In genomic region chr10:20001990-20002389, GRCm38 (mm10) we compare ENCODE assay signal across 16 mouse cellular contexts.
A peak's percentile ranks its signal among the peaks of the same experiment; 100 is the strongest.
DNase-seq lines count a peak whose midpoint lies in the region; ATAC-seq and TF ChIP-seq lines count a peak whose summit lies in the region.
"Had no signal": no experiment of that assay in that cellular context is flagged by ENCODE, and none has a peak within 500 bp of the region (broad histone marks: within the 10 kb centered on the region; RNA-seq: fewer than 3 reads in every experiment).

No protein-coding gene starts in this region.

- no peak overlapping the region for H3K4me3 ChIP-seq in heart, postnatal 0 days (ENCODE audit: low read depth, low read length)
- no peak overlapping the region for H3K4me3 ChIP-seq in heart, embryonic 11.5 days (ENCODE audit: low read depth, low read length)
- no peak overlapping the region for H3K4me3 ChIP-seq in hindbrain, embryonic 13.5 days
- no peak overlapping the region for H3K4me3 ChIP-seq in midbrain, embryonic 13.5 days (replicated peaks)
- H3K4me3 ChIP-seq in liver, postnatal 0 days (ENCODE audit: low read depth, low read length): no peak overlapping the region
- H3K4me3 ChIP-seq: limb, embryonic 15.5 days; lung, embryonic 15.5 days; megakaryocyte, embryonic 14.5 days had no signal

- no peak for TF ChIP-seq EP300 in heart, postnatal 0 days (IDR thresholded peaks at IDR 0.05; ENCODE audit: low read depth)
- no peak for TF ChIP-seq EP300 in liver, postnatal 0 days (IDR thresholded peaks at IDR 0.05; ENCODE audit: low read depth)

- H3K9ac ChIP-seq in heart, postnatal 0 days (replicated peaks; ENCODE audit: low read depth, low read length): no peak overlapping the region
- H3K9ac ChIP-seq in heart, embryonic 11.5 days (ENCODE audit: low read depth, low read length): no peak overlapping the region
- no peak overlapping the region for H3K9ac ChIP-seq in hindbrain, embryonic 13.5 days
- no peak overlapping the region for H3K9ac ChIP-seq in midbrain, embryonic 13.5 days (replicated peaks)
- no peak overlapping the region for H3K9ac ChIP-seq in liver, postnatal 0 days (replicated peaks)
- H3K9ac ChIP-seq: limb, embryonic 15.5 days; lung, embryonic 15.5 days had no signal

- no peaks in the 10 kb centered on the region for H3K27me3 ChIP-seq in heart, postnatal 0 days (ENCODE audit: control insufficient read depth, insufficient read depth, low read length)
- peaks cover 4% of the 10 kb centered on the region for H3K27me3 ChIP-seq in heart, embryonic 11.5 days (ENCODE audit: control insufficient read depth, insufficient read depth, low read length)
- H3K27me3 ChIP-seq in hindbrain, embryonic 13.5 days: no peaks in the 10 kb centered on the region
- H3K27me3 ChIP-seq in midbrain, embryonic 13.5 days: peaks cover 11% of the 10 kb centered on the region; the same call in 1 of the 2 replicates
- no peaks in the 10 kb centered on the region for H3K27me3 ChIP-seq in liver, postnatal 0 days (ENCODE audit: insufficient read depth, low read length)
- H3K27me3 ChIP-seq: limb, embryonic 15.5 days; lung, embryonic 15.5 days; megakaryocyte, embryonic 14.5 days had no signal

- H3K9me3 ChIP-seq in heart, postnatal 0 days (replicated peaks; ENCODE audit: control insufficient read depth, low read length): no peaks in the 10 kb centered on the region
- H3K9me3 ChIP-seq in heart, embryonic 11.5 days (replicated peaks; ENCODE audit: control insufficient read depth, low read length): no peaks in the 10 kb centered on the region
- no peaks in the 10 kb centered on the region for H3K9me3 ChIP-seq in hindbrain, embryonic 13.5 days
- no peaks in the 10 kb centered on the region for H3K9me3 ChIP-seq in midbrain, embryonic 13.5 days
- H3K9me3 ChIP-seq in liver, postnatal 0 days (ENCODE audit: low read length): no peaks in the 10 kb centered on the region
- H3K9me3 ChIP-seq: G1E; limb, embryonic 15.5 days; lung, embryonic 15.5 days had no signal

- 0 out of 2 replicates have a peak, but pooled peaks cover 5% of the 10 kb centered on the region for H3K36me3 ChIP-seq in heart, postnatal 0 days (replicated peaks; ENCODE audit: control insufficient read depth, insufficient read depth, low read length)
- no peaks in the 10 kb centered on the region for H3K36me3 ChIP-seq in heart, embryonic 11.5 days (ENCODE audit: control insufficient read depth, insufficient read depth, low read length)
- no peaks in the 10 kb centered on the region for H3K36me3 ChIP-seq in hindbrain, embryonic 13.5 days
- no peaks in the 10 kb centered on the region for H3K36me3 ChIP-seq in midbrain, embryonic 13.5 days
- no peaks in the 10 kb centered on the region for H3K36me3 ChIP-seq in liver, postnatal 0 days (replicated peaks; ENCODE audit: insufficient read depth, low read length)
- H3K36me3 ChIP-seq: G1E; limb, embryonic 15.5 days; lung, embryonic 15.5 days had no signal

- no peak overlapping the region for H3K4me2 ChIP-seq in heart, postnatal 0 days (ENCODE audit: low read depth, low read length)
- no peak overlapping the region for H3K4me2 ChIP-seq in heart, embryonic 11.5 days
- no peak overlapping the region for H3K4me2 ChIP-seq in hindbrain, embryonic 13.5 days
- no peak overlapping the region for H3K4me2 ChIP-seq in midbrain, embryonic 13.5 days (replicated peaks)
- no peak overlapping the region for H3K4me2 ChIP-seq in liver, postnatal 0 days (ENCODE audit: low read depth, low read length)
- H3K4me2 ChIP-seq: limb, embryonic 15.5 days; lung, embryonic 15.5 days had no signal

- H3K4me1 ChIP-seq in heart, postnatal 0 days (ENCODE audit: control insufficient read depth, insufficient read depth): peaks cover 9% of the 10 kb centered on the region
- peaks cover 9% of the 10 kb centered on the region for H3K4me1 ChIP-seq in heart, embryonic 11.5 days (ENCODE audit: control insufficient read depth, insufficient read depth, low read length)
- peaks cover 14% of the 10 kb centered on the region for H3K4me1 ChIP-seq in hindbrain, embryonic 13.5 days (replicated peaks)
- H3K4me1 ChIP-seq in midbrain, embryonic 13.5 days (replicated peaks): peaks cover 21% of the 10 kb centered on the region
- peaks cover 3% of the 10 kb centered on the region; the same call in 1 of the 2 replicates for H3K4me1 ChIP-seq in liver, postnatal 0 days (ENCODE audit: insufficient read depth)
- H3K4me1 ChIP-seq: lung, embryonic 15.5 days had no signal

- no peak overlapping the region for H3K27ac ChIP-seq in heart, postnatal 0 days (ENCODE audit: low read depth)
- no peak overlapping the region for H3K27ac ChIP-seq in heart, embryonic 11.5 days (ENCODE audit: low read depth, low read length)
- no peak overlapping the region for H3K27ac ChIP-seq in hindbrain, embryonic 13.5 days
- H3K27ac ChIP-seq in midbrain, embryonic 13.5 days: peak overlapping the region; percentile 53; the same call in 1 of the 2 replicates
- H3K27ac ChIP-seq in liver, postnatal 0 days (ENCODE audit: low read depth): no peak overlapping the region
- H3K27ac ChIP-seq: limb, embryonic 15.5 days; lung, embryonic 15.5 days had no signal

- WGBS in heart, postnatal 0 days: 29% methylated on average over 5 of the region's 5 CpGs
- 23% methylated on average over 5 of the region's 5 CpGs for WGBS in heart, embryonic 11.5 days (ENCODE audit: insufficient replicate concordance)
- WGBS in hindbrain, embryonic 13.5 days: 14% methylated on average over 5 of the region's 5 CpGs
- 20% methylated on average over 5 of the region's 5 CpGs for WGBS in midbrain, embryonic 13.5 days
- 54% methylated on average over 5 of the region's 5 CpGs for WGBS in liver, postnatal 0 days (ENCODE audit: insufficient replicate concordance)

- ATAC-seq in heart, postnatal 0 days (ENCODE audit: insufficient read depth, low read depth): no peak
- ATAC-seq in heart, embryonic 11.5 days (replicated peaks; ENCODE audit: insufficient number of reproducible peaks, low FRiP score, low TSS enrichment): no peak
- ATAC-seq in hindbrain, embryonic 13.5 days (ENCODE audit: low FRiP score): 0 out of 2 replicates have a peak, but pooled peaks have one; percentile 28
- ATAC-seq in midbrain, embryonic 13.5 days: 0 out of 2 replicates have a peak, but pooled peaks have one; percentile 27
- no peak for ATAC-seq in liver, postnatal 0 days

- TF ChIP-seq CTCF in heart, postnatal 0 days (IDR thresholded peaks at IDR 0.05; ENCODE audit: low read depth): no peak
- TF ChIP-seq CTCF in liver, postnatal 0 days (IDR thresholded peaks at IDR 0.05; ENCODE audit: low read depth): no peak

- peak; percentile 13 for DNase-seq in heart, postnatal 0 days (ENCODE audit: low spot score)
- peak; percentile 47 for DNase-seq in embryo, embryonic 10.5 days (ENCODE audit: low spot score)
- DNase-seq in liver, postnatal 0 days: no peak
- no peak for DNase-seq in adrenal gland, adult (ENCODE audit: inconsistent age in 2 of 2, low spot score in 1 of 2)
- no peak for DNase-seq in kidney, postnatal 10 days
- DNase-seq: adrenal gland, postnatal 36 days; heart, postnatal 4 days; right cerebral cortex, adult 18-20 months; thymus, adult 18-20 months had no signal

Comparison
In these comparisons a context has a peak if more than half of its experiments do, and no peak if none do; other contexts are left out.
1. ATAC-seq: peak in hindbrain, embryonic 13.5 days (single experiment) and midbrain, embryonic 13.5 days (single experiment); none in heart, postnatal 0 days (single experiment), heart, embryonic 11.5 days (single experiment) and liver, postnatal 0 days (single experiment).
2. DNase-seq: peak in heart, postnatal 0 days (single experiment) and embryo, embryonic 10.5 days (single experiment); none in liver, postnatal 0 days (single experiment), adrenal gland, adult (0 of 2) and kidney, postnatal 10 days (single experiment).